Mouse (Mus musculus): ENCODE data around the gene Fam213b. TPM values are rescaled to one million over a fixed set of nuclear protein-coding genes. Genes with fewer than 3 reads are reported as not detected.

The Fam213b gene
- 42.8 and 43.2 TPM in 2 replicates for polyA plus RNA-seq (2016; fragmentation: Nextera tagmentation; extraction: Ambion mirVana)

- no peaks in the 10 kb centered on the region; the same call in 1 of the 2 replicates for H3K9me3 ChIP-seq
- peak; percentile 96 for ATAC-seq (ENCODE audit: insufficient number of reproducible peaks, insufficient read depth, low FRiP score, low TSS enrichment, low read depth)
- no peaks in the 10 kb centered on the region; the same call in 1 of the 2 replicates for H3K27me3 ChIP-seq
- H3K27ac ChIP-seq = peak within 1 kb of the TSS; percentile 59
- peaks cover 5% of the 10 kb centered on the region; the same call in 1 of the 2 replicates for H3K36me3 ChIP-seq
- H3K9ac ChIP-seq (replicated peaks) = peak within 1 kb of the TSS; percentile 73
- peak within 1 kb of the TSS; percentile 94 for H3K4me2 ChIP-seq
- WGBS = 3% methylated on average over 43 of the region's 43 CpGs
- peaks cover 15% of the 10 kb centered on the region for H3K4me1 ChIP-seq (replicated peaks)
- peak within 1 kb of the TSS; percentile 59 for H3K4me3 ChIP-seq (replicated peaks)
Observed at GRCm38 (mm10) chr4:154898506-154899446, at the start of gene Fam213b. Fam213b (minus strand) TSS chr4:154899135.

DNA sequence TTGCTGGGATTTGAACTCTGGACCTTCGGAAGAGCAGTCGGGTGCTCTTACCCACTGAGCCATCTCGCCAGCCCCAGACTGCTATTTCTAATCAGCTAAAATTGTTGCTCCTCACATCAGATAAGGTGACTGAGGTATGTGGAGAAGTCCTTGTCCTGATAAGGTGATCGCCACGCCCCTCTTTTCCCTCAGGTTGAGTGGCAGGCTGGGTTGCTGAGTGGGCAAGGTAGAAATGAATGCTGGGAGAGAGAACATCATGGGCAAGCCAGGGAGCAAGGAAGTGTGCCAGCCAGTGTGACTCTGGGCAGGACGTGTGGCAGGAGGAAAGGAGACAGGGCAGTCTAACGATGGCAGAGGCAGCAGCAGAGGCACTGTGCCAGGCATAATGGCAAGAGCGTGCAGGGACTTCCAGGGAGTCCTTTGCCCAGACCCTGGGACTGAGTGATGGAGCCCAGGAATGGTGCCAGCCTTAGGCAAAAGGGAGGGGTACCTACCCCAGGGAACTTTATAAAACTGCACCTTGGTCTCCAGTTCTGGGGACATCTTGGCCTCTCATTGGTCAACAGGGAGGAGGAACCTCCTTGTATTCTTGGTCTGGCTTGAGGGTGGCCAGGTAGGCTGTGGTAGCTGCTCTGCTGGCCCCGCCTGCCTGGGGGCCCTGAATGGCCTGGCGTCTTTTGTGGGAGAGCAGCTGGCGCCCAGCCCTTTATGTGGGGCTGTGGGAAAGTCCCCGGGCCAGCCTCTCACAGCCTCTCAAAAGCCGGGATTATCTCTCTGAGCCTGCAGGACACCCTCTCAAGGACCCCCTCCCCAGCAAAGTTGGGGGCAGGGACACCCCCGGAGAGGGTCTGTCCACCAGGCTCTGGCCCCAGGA is 49.4 kb upstream of the Fam213b start:
- H3K9me3 ChIP-seq = no peaks in the 10 kb centered on the region
- H3K27me3 ChIP-seq = peaks cover 55% of the 10 kb centered on the region
- H3K4me1 ChIP-seq (replicated peaks) = peaks cover 33% of the 10 kb centered on the region
- WGBS = 54% methylated on average over 14 of the region's 14 CpGs
- no peak overlapping the region for H3K4me3 ChIP-seq (replicated peaks)
- H3K36me3 ChIP-seq = no peaks in the 10 kb centered on the region
- no peak overlapping the region for H3K4me2 ChIP-seq
- ATAC-seq (ENCODE audit: insufficient number of reproducible peaks, insufficient read depth, low FRiP score, low TSS enrichment, low read depth) = no peak
- H3K9ac ChIP-seq (replicated peaks) = no peak overlapping the region
- H3K27ac ChIP-seq = no peak overlapping the region

DNA sequence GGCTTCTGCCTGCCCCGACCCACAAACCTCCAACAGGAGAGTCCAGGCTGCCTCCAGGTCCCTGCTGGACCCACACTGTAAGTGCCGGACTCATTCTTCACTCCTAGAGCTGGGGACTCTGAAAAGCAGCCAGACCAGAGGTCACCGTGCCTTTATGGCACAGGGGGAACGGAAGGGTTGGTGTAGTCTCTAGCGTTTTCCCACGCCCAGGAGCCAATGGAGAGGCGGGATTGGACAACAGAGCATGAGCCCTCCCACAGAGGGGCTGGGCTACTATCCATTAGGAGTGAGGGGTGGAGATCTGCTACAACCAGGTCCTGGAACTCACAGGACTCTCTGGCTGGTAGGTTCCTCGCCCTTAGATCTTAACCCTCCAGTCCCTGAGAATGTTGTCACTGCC is 47.4 kb upstream of the Fam213b start:
- peaks cover 25% of the 10 kb centered on the region for H3K4me1 ChIP-seq (replicated peaks)
- H3K4me2 ChIP-seq = peak overlapping the region; percentile 52
- H3K9me3 ChIP-seq = no peaks in the 10 kb centered on the region
- H3K4me3 ChIP-seq (replicated peaks) = peak overlapping the region; percentile 27
- H3K27ac ChIP-seq = no peak overlapping the region
- ATAC-seq (ENCODE audit: insufficient number of reproducible peaks, insufficient read depth, low FRiP score, low TSS enrichment, low read depth) = peak; percentile 82
- H3K36me3 ChIP-seq = no peaks in the 10 kb centered on the region
- H3K27me3 ChIP-seq = peaks cover 35% of the 10 kb centered on the region
- H3K9ac ChIP-seq (replicated peaks) = peak overlapping the region; percentile 31; the same call in 1 of the 2 replicates
- 3% methylated on average over 8 of the region's 8 CpGs for WGBS

- peaks cover 19% of the 10 kb centered on the region for H3K4me1 ChIP-seq (replicated peaks)
- H3K27me3 ChIP-seq = peaks cover 15% of the 10 kb centered on the region
- H3K4me3 ChIP-seq (replicated peaks) = no peak overlapping the region
- WGBS = 23% methylated on average over 2 of the region's 2 CpGs
- ATAC-seq (ENCODE audit: insufficient number of reproducible peaks, insufficient read depth, low FRiP score, low TSS enrichment, low read depth) = peak; percentile 40; the same call in 1 of the 2 replicates
- H3K27ac ChIP-seq = no peak overlapping the region
- no peaks in the 10 kb centered on the region for H3K9me3 ChIP-seq
- H3K36me3 ChIP-seq = no peaks in the 10 kb centered on the region
- no peak overlapping the region for H3K4me2 ChIP-seq
- H3K9ac ChIP-seq (replicated peaks) = no peak overlapping the region
Observed at GRCm38 (mm10) chr4:154944121-154944590, 45.2 kb upstream of the Fam213b start.

GRCm38 (mm10) chr4:154943323-154944039 is 44.5 kb upstream of the Fam213b start:
- Histone ChIP-seq H3K9me3 (no peaks in the 10 kb centered on the region), H3K36me3 (no peaks in the 10 kb centered on the region), H3K27me3 (peaks cover 8% of the 10 kb centered on the region), H3K4me3 (replicated peaks) (no peak overlapping the region), H3K4me1 (replicated peaks) (peaks cover 12% of the 10 kb centered on the region), H3K4me2 (no peak overlapping the region), H3K27ac (no peak overlapping the region), H3K9ac (replicated peaks) (no peak overlapping the region)
- ATAC-seq (ENCODE audit: insufficient number of reproducible peaks, insufficient read depth, low FRiP score, low TSS enrichment, low read depth) = no peak
- 86% methylated on average over 6 of the region's 6 CpGs for WGBS

- H3K9me3 ChIP-seq = no peaks in the 10 kb centered on the region
- peaks cover 3% of the 10 kb centered on the region; the same call in 1 of the 2 replicates for H3K27me3 ChIP-seq
- H3K36me3 ChIP-seq = no peaks in the 10 kb centered on the region
- H3K4me2 ChIP-seq = no peak overlapping the region
- no peak overlapping the region for H3K27ac ChIP-seq
- no peak overlapping the region for H3K9ac ChIP-seq (replicated peaks)
- ATAC-seq (ENCODE audit: insufficient number of reproducible peaks, insufficient read depth, low FRiP score, low TSS enrichment, low read depth) = no peak
- 84% methylated on average over 10 of the region's 10 CpGs for WGBS
- no peak overlapping the region for H3K4me3 ChIP-seq (replicated peaks)
- H3K4me1 ChIP-seq (replicated peaks) = peaks cover 10% of the 10 kb centered on the region
Observed at GRCm38 (mm10) chr4:154942632-154943322, 43.8 kb upstream of the Fam213b start.

GRCm38 (mm10) chr4:154941831-154942230 is 42.9 kb upstream of the Fam213b start:
- H3K36me3 ChIP-seq = no peaks in the 10 kb centered on the region
- WGBS = 92% methylated on average over 5 of the region's 5 CpGs
- H3K4me3 ChIP-seq (replicated peaks) = no peak overlapping the region
- H3K4me1 ChIP-seq (replicated peaks) = peaks cover 10% of the 10 kb centered on the region
- H3K27me3 ChIP-seq = no peaks in the 10 kb centered on the region
- H3K27ac ChIP-seq = no peak overlapping the region
- no peak for ATAC-seq (ENCODE audit: insufficient number of reproducible peaks, insufficient read depth, low FRiP score, low TSS enrichment, low read depth)
- H3K9ac ChIP-seq (replicated peaks) = no peak overlapping the region
- H3K4me2 ChIP-seq = no peak overlapping the region
- no peaks in the 10 kb centered on the region for H3K9me3 ChIP-seq

- 93% methylated on average over 2 of the region's 2 CpGs for WGBS
- no peak for ATAC-seq (ENCODE audit: insufficient number of reproducible peaks, insufficient read depth, low FRiP score, low TSS enrichment, low read depth)
- Histone ChIP-seq H3K4me3 (replicated peaks) (no peak overlapping the region), H3K27ac (no peak overlapping the region), H3K27me3 (no peaks in the 10 kb centered on the region), H3K9me3 (no peaks in the 10 kb centered on the region), H3K4me1 (replicated peaks) (no peaks in the 10 kb centered on the region), H3K4me2 (no peak overlapping the region), H3K9ac (replicated peaks) (no peak overlapping the region), H3K36me3 (no peaks in the 10 kb centered on the region)
Observed at GRCm38 (mm10) chr4:154940156-154940555, 41.2 kb upstream of the Fam213b start.

GRCm38 (mm10) chr4:154937746-154938145 is 38.8 kb upstream of the Fam213b start:
- H3K27me3 ChIP-seq = no peaks in the 10 kb centered on the region
- no peak overlapping the region for H3K27ac ChIP-seq
- no peak overlapping the region for H3K4me2 ChIP-seq
- H3K4me1 ChIP-seq (replicated peaks) = no peaks in the 10 kb centered on the region
- H3K36me3 ChIP-seq = no peaks in the 10 kb centered on the region
- H3K9me3 ChIP-seq = no peaks in the 10 kb centered on the region
- H3K9ac ChIP-seq (replicated peaks) = no peak overlapping the region
- ATAC-seq (ENCODE audit: insufficient number of reproducible peaks, insufficient read depth, low FRiP score, low TSS enrichment, low read depth) = no peak
- WGBS = 77% methylated on average over 1 of the region's 1 CpGs
- no peak overlapping the region for H3K4me3 ChIP-seq (replicated peaks)

DNA sequence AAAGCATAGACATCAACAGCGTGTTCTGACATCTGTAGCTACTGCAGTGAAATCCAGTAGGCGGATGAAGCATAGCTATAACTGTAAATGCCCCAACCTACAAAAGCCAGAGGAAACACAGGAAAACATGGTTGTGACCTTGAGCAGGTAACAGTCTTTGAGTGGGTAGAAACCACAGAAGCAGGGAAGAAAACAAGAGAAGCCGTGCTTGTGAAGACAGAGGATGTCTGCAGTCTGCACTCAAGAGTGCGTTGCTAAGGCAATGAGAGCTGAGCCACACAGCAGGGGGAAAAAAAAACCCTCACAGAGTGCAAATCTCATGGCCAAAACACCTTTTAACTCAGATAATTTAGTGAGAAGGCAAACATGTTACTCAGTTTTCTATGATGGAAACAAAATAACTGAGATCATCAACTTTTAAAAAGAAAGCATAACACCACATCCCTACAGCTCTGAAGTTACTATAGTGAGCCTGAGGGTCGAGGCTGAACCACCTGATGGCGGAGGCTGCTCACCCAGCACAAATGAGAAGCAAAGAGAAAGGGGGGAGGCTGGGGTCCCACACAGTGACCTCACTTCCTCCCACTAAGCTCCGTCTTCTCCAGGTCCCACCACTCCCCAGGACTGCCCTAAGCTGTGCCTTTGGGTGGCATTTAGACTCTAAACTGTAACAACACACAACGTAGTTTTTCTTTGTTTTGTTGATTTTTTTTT is 37.8 kb upstream of the Fam213b start:
- WGBS = 69% methylated on average over 8 of the region's 8 CpGs
- no peak for ATAC-seq (ENCODE audit: insufficient number of reproducible peaks, insufficient read depth, low FRiP score, low TSS enrichment, low read depth)
- Histone ChIP-seq H3K4me2 (no peak overlapping the region), H3K4me3 (replicated peaks) (no peak overlapping the region), H3K4me1 (replicated peaks) (no peaks in the 10 kb centered on the region), H3K27me3 (no peaks in the 10 kb centered on the region), H3K27ac (no peak overlapping the region), H3K9ac (replicated peaks) (no peak overlapping the region), H3K36me3 (no peaks in the 10 kb centered on the region), H3K9me3 (no peaks in the 10 kb centered on the region)

All from limb, embryonic 12.5 days (tissue).